In the genomic region with DNA sequence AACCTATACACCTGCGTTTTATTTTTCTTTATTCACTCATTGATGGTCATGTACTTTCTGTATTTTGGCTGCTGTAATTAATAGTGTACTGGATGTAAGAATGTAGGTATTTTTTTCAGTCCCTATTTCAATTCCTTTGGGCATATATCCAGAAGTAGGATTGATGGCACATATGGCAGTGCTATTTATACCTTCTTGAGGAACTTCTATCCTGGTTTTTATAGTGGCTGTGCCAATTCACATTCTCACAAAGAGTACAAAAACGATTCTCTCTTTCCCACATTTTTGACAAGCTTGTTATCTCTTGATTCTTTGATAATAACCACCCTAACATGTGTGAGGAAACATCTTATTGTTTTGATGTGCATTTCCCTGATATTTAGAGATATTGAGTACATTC, we compare ENCODE assay signal across 11 mouse cellular contexts.
"Had no signal": no experiment of that assay in that cellular context is flagged by ENCODE, and none has a peak within 500 bp of the region (broad histone marks: within the 10 kb centered on the region; RNA-seq: fewer than 3 reads in every experiment).

No protein-coding gene starts in this region.

- DNase-seq: gastrocnemius, postnatal 25 days; heart, adult 18-20 months; heart, postnatal 10 days; heart, postnatal 4 days; kidney, adult 18-20 months; kidney, adult 8-10 months; kidney, postnatal 14 days; kidney, postnatal 36 days; layer of hippocampus, adult 9-11 months; layer of hippocampus, postnatal 36 days; left cerebral cortex, postnatal 4 days had no signal
